Mouse (Mus musculus) 416B (cell line): ENCODE data around the gene Itpk1.

ENCODE experiments used
- DNase-seq: peaks from one replicate; pipeline ENCODE4 v3.0.0; 2011; ENCODE audit warnings: low read depth

Itpk1 gene

DNA sequence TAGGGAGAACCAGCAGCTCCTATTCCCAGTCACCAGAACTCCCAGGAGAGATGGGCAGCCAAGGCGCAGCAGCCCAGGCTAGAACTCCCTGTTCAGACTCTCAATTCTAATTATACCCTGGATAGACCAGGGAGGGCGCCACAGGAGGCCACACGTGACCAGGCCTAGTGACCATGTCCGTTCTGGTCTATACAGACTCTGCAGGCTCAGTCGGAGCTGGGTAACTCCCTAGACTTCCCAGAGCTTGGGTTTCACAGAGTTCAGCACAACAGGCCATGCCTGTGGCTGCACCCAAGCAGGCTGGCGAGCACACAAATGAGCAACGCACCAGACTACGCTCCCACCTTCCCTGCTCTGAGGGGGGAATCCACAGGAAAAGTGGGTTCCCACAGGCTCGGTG, 110.1 kb downstream of the Itpk1 start:
- no peak for DNase-seq

DNA sequence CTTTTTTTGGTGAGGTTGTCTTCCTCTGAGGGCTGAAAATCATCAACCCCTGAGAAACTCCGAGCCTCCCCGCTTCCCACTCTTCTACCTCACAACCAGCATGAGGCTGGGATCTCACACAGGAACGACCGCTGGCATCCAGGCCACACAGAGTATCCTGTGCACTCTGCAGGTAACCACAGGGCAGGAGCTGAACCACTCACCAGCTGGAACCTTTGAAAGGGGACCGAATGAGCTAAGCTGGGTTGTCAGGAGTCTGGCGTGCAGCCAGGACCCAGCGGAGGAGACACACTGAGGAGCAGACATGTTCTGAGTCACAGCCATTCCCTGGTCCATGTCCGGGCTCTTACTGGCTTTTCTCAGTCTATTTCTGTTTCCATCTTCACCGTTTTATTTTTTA, 111.0 kb downstream of the Itpk1 start:
- no peak for DNase-seq

DNA sequence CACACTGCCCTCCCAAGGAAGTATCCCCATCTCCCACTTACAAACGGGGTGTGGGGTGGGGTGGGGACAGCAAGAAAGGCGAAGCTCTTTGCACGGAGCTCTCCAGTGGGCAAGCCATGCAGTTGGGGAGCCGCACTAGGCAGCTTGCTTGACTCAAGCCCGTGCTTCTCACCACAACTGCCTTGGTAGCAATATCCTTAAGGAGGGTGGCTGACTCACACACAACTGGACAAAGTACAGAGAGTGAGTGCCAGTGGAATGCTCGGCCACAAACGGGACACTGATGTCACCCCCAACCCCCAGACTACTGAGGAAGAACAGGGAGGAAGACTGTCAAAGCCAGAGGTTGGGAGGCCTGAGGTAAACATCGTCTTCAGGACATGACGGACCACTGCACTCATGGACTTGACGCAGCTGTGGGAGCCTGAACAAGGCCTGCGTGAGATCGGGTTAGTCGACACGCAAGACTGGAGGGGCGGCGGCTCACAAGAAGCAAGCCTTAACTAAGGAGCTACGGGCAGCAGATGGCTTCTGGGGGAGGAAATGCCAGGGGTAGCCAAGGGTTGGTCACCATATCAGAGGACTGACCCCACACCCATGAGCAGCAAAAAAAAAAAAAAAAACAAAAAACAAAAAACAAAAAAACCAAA, 113.9 kb downstream of the Itpk1 start:
- no peak for DNase-seq

DNA sequence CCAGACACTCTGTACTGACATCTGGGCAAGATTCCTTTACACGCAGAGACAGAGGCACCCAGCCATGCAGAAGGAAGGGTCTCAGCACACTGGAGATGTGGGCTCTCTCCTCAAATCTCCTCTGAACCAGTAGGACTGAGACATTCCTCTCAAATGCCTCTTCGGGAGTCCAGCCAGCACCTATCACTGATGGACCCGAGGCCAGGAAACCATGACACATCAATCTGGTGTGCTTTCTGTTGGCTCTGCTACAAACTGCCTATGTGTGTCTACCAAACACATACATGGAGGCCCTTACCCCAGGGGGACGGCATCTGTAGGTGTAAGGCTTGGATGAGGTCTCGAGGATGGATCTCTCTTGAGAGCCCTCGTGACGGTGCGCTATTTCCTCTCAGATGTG, 117.6 kb downstream of the Itpk1 start:
- no peak for DNase-seq

DNA sequence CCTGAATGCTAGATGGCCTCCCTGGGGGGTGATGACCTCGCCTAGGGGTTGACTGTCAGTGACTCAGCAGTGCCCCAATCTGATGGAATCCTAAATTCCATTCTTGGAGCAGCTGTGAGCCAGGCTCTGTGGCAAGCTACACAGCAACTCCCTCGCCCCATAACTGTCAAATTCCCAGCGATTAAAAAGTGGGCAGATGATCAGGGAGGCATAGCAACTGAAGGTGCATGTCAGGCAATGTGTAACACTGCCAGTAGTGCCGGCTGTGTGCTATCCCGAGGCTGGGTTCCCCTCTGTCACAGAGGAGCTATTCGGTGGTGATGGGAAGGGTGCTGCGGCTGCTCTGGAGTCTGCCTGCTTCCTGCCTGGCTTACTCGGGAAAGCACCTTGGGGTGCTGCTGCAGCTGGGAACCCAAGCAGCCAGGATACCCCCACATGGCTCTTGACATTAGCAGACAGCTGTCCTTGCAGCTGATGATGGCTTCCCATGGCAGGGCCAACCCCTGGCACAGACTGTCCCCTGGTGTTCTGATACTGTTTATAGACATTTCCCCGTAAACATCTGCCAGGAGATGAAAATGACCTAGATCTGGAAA, 118.3 kb downstream of the Itpk1 start:
- DNase-seq, result no peak

DNA sequence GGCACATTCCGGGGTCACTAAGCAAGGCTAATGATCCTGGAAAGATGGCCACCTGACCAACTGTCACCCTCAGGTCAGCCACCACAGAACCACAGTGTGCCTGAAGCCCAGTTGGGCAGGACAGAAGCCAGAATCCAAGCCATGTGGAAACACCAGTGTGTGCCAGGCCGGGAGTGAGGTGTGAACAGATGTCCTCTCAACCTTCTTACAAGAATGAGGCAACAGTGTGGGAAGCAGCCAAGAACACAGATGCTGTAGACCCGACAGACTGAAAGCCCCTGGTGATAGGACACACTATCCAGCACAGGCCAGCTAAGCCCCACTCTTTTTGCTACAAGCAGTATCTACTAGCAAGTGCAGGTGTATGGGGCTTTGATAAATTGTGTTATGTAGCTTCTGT, 119.3 kb downstream of the Itpk1 start:
- DNase-seq, result no peak

DNA sequence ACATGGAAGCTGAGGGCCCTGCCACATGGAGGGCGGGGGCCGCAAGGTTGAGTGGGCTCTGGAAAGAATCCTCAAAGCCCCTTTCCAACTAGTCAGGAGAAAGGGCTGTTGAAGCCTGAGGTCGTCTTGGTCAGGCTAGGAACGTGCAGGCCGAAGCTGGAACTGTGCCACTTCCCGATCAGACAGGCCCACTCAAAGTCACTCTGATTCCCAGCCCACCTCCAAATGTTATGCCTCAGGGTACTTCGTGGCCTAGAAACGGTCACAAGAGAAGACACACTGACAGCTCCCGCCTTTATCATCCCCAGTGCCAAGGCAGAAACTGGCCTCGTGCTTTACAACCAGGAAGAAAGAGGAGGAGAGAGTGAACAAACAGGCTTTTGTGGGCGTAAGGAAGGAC, 122.3 kb downstream of the Itpk1 start:
- no peak for DNase-seq

DNA sequence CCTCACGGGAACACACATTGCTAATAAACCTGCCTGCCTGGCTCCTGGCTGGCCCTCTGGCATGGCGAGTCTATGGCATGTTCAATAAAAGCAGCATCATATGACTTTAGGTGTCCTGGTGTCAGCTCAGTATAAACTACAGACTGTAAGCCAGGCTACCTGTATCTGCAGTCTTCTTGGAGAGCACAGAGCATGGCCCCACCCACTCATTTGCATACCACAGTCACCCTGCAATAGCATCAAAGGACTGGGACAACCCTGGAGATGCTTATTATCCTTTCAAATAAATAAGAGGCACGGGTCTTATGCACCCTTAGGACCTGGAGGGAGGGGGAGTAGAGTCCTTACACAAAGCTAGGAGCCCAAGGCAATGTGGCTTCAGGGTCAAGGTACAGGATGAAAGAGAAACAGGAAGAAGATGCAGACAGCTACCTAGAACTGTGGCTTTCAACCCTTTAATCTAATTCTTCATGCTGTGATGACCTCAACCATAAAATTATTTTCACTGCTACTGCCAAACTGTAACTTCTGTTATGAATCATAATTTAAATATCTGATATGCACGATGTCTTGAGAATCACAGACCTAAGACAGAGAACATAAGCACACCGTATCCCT, 123.0 kb downstream of the Itpk1 start:
- no peak for DNase-seq

DNA sequence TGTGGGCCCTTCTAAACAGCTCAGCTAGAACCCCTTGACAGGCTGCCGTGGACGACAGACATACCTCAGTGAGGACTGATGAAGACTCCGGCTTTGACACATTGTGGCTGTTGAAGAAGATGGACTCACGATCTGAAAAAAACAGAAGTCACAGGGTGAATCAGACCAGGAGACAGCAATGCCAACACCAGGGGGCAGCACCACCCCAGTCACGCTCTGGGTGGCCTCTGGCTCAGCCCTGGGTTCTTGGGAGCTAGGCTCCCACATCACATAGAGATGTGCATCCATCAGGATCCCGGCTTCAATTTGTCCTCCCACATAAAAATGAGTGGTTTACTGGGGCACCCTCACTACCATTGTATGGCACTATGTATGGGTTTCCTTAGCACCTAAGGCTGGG, 125.7 kb downstream of the Itpk1 start:
- DNase-seq, result peak; percentile 66

DNA sequence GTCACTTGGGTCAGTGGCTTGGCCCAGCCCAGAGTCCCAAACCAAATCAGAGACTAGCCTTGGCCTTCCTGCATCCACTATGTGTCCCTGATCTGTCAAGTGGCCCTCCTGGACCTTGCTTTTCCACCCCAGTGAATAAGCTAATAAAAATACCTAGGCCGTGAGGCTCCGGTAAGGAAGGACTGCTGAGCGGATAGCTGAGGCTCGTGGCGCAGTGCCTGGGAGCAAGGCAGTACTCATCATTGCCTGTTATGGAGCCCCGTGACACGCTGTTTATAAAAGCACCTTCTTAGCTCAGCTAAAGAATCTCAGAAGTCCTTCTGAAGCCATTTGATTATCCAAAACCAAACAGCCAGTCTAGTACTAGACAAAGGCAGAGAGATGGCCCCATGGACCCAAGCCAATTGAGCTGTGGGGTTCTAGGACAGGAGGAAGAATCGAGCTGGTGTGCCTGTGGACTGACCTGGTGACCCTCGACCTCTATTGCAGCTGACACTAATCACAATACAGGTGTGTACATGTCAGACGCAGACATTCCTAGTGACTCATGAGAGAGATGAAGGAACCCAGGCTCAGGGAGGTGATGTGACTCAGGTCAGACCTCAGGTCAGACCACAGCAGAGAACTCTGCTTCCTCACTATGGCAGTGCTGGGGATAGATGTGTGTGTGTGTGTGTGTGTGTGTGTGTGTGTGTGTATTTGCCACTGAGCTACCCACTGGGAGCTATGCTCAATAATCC, 127.9 kb downstream of the Itpk1 start:
- DNase-seq, result no peak

DNA sequence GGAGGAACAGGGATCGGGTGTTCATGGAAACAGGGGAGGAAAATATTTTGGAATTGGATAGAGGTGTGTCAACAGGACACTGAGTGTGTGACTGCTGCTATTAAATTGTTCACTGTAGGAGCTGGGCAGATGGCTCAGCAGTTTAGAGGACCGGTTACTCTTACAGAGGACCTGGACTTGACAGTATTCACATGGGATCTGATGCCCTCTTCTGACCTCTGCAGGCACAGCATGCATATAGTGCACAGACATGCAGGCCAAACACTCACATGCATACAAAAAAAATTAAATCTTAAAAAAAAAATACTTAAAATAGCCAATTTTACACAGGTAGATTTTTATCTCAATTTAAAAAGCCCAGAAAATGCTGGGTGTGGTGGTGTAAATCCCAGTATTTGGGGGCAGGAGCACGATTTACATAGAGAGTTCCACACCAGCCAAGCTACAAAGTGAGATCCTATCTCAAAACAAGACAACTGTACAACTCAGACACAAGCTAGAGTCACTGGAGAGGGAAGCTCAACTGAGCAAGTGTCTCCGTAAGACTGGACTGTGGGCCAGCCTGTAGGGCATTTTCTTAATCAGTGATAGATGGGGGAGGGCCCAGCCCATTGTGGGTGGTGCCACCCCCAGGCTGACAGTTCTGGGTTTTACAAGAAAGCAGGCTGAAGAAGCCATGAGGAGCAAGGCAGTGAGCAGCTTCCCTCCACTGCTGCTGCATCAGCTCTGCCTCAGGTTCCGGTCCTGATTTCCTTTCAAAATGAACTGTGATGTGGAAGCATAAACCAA, 129.0 kb downstream of the Itpk1 start:
- DNase-seq, result peak; percentile 54

DNA sequence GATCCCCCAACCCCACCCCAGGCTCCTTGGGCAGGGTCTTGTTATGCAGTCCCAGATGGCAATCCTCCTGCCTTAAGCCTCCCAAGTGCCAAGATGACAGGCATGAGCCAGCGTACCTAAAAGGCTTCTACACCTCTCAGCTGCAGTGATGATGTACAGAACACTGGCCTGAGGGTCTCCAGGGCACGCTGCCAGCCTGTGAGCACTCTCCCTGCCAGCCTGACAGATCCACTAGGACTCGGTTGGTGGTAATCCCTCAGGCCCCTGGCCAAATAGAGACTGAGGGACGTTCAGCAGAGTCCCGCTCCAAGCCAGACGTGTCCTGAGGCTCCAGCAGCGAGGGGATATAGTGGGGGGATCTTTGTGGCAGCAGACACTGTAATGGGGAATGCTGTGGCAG, 131.7 kb downstream of the Itpk1 start:
- DNase-seq, result no peak

DNA sequence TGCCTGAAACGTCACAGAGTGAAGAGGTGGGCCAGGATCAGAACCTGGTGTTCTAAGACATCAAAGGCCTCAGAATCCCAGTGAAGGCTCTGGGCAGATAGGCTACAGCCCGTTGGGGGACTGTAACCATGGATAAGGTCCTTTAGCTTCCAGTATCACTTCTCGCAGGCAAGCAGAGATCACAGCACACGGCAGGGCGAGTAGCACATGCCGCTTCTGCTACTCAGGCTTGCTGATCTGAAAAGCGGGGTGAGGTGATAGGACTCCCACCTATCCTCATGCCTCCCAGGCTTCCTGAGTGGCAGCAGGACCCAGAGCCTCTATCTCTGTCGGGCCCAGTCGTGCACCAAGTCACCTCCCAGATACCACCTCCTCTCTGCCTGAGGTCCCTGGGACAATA, 133.1 kb downstream of the Itpk1 start:
- no peak for DNase-seq

DNA sequence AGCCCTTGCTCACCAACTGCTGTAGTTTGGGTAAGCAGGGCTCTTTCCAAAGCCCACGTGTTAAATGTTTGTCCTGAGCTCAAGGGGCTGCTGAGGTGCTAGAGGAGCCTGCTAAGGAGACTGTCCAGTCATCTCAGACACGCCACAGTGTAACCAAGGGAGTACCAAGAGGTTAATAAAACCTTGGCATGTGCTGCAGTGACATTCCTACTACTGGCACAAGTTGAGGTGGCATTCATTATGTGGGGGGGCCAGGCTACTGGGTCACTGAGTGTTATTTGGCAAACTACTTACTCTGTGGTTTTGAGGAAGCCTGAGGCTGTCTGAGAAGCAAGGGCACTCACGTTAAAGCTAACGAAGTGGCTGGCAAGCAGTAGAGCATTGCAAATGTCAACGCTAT, 134.0 kb downstream of the Itpk1 start:
- no peak for DNase-seq

DNA sequence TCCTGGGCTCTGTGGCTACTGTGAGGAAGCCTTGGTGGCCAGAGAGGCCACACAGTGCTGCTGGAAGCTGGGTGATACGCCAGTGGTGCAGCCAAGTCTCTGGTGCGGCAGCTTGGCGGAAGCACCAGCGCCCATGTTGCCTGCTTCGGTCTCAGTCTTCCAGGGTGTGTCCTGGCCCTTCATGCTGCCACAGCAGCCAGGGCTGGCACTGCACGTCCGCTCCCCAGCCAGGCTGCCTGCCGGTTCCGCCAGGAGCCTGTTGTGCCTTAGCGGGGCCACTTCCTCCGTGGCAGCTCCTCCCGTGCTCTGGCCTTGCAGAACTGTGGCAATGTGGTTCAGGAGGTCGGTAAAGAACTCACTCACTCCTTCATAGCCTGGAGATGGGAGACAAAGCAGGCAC, 134.6 kb downstream of the Itpk1 start:
- no peak for DNase-seq

DNA sequence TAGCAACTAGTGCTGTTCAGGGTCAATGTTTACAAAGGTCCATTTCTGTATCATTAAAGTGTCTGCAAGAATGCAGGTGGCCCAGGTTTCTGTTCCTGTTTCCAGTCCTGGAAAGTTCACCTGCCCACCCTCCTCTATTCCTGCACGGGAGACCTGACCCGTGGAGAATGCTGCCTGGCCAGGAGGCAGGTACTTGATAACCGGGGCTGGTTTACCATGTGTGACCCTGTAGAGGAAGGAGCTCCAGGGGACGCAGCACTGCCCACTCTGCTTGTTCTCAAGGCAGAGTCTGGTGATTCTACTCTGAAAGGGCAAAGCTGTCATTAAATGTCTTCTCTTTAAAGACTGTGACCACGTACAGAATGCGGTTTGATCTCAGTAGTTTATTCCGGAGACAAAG, 136.5 kb downstream of the Itpk1 start:
- no peak for DNase-seq

DNA sequence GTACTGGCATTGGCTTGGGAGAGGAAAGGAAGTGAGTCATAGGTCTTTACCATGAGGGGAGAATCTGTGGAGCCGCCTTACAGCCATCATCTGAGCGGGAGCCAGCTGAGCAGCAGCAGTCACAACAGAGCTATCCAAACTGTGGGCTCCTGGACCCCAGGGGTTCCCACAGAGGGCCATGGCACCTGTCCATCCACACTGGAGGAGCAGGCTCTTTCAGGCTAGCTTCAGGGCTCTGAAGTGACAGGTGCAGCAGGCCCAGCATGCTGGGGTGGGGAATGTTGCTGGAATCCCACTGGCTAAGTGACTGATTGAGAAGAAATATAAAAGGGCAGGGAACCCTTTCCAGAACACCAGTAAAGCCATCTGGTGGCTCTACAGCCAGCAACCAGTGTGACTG, 137.8 kb downstream of the Itpk1 start:
- DNase-seq, result peak; percentile 44

DNA sequence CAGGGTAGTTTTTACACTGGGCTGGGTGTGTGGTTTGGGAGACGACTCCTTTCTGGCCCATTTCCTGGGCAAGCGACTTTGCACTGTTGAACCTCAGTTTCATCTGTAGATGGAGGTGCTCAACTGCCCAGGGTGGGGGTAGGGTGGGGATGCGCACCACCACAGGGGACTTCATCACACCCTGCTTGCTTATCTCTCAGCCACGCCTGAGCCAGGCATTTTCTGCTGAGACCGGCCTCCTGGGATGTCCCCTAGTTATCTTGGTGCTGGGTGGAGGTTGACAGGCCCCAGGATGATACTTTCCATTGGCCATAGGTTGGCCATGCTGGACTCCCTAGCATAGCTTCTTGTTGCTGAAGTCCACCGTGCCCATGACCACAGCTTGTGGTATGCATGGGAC, 139.6 kb downstream of the Itpk1 start:
- no peak for DNase-seq

DNA sequence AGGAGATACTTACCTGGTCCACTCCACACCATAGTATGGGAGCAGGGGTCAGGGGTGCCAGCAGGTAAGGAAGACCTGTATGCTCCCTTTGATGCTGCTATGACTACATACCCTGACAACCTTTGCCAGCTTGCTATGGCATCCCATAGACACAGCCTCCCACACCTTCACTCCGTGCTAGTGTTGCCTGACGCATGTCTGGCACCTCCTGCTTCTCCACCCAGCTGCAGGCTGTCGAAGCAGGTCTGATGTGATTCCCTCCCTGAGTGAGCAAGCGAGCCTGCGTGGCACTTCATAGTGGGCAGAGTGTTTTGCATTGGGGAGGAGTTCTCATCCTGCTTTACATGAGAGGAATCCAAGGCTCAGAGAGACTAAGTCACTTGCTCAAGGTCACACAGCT, 147.4 kb downstream of the Itpk1 start:
- no peak for DNase-seq

DNA sequence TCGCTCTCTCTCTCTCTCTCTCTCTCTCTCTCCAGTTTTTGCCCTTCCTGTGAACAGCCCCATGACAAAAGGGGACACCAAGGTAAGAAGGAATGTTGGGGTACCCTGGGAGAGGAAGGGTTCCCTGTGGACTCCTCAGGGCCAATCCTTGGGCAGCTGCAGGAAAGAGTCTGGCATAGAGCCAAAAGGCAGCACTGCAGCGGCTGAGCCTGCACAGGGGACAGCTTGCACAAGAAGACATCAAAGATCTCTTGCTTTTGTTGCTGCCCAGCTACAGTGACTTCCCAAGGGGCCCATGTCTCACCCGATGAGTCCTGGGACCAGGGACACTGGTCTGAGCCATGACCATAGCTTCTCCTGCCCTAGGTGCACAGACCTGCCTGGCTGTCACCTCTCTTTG, 148.9 kb downstream of the Itpk1 start:
- DNase-seq, result no peak

DNA sequence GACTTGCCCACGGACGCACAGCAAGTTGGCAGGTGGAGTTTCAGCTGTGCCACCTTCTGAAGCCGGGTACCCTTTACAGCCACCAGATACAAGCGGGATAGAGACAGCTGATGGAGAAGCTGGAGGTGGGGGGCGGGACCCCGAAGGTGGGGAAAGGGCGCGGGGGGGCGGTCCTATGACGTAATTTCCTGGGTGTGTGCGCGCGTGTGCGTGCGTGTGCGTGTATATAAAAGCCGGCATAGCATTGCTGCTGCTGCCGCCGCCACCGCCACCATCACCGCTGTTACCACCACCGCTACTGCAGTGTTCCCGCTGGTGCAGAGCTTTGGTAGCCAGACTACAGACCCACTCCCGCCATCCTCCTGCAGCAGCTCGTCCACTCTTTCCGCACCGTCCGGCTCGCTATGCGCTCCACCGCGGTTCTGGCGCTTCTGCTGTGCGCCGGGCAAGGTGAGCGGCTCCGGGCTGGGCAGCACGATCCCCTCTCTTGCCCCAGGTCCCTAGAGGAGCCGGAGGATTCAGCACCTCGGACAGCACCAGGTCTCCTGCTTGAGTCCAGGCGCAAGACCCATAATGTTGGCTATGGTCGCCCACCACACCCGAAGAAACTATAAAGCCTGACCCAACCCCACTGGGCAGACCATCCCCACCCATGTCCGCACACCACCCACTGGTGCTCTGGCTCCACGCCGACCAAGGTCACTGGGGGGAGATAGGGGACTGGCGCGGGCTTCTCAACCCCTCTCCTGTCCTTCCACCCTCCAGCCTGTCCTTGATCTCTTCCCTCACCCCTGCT, 149.8 kb downstream of the Itpk1 start, which contains the start of gene Chga:
TSS of gene Chga (plus strand) at position 249 of the 796 bp plus-strand sequence.
- peak; percentile 46 for DNase-seq
